Mouse (Mus musculus): ENCODE measurements around the gene Kcnt1. TPM values are rescaled to one million over a fixed set of nuclear protein-coding genes. Genes with fewer than 3 reads are reported as not detected.

Gene Kcnt1
- total and polyA plus RNA-seq, 3 experiments = 0.04 TPM; not detected in 2

DNA sequence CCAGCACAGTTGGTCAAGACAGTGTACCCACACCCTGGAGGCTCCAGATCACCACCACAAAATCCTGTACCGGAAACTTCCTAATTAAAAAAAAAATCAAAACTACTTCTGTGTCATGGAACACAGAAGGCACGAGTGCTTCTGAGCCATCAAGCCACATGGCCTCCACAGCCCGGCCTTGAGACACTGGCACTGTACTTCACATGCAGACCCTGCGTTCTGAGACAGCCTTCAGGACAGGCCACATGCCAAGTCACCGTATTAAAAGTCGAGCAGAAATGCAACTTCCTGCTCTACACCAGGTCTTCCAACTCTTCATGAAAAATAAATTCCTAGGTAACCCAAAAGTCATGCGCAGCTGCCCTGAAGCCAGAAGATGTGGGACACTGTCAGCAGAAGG lies 64.3 kb downstream of the Kcnt1 start:
- Histone ChIP-seq H3K4me1 (ENCODE audit: control insufficient read depth in 1 of 2, insufficient read depth in 2 of 2) (no peaks in the 10 kb centered on the region), H3K27me3 (replicated peaks) (no peaks in the 10 kb centered on the region), H3K27ac (ENCODE audit: insufficient read depth, low read depth) (no peak overlapping the region), H3K9ac (ENCODE audit: insufficient read depth, low read depth) (no peak overlapping the region), H3K9me3 (replicated peaks; ENCODE audit: low read length) (no peaks in the 10 kb centered on the region), H3K4me3 (replicated peaks in 1 of 3; ENCODE audit: low read depth in 2 of 3, low read length in 2 of 3, poor library complexity in 1 of 3) (no peak overlapping the region), H3K79me2 (replicated peaks; ENCODE audit: control insufficient read depth, extremely low read depth, insufficient read depth, poor library complexity, severe bottlenecking) (no peaks in the 10 kb centered on the region), H3K36me3 (replicated peaks in 1 of 2; ENCODE audit: control insufficient read depth in 1 of 2, insufficient read depth in 1 of 2, low read length in 1 of 2) (peaks cover 35 to 72% of the 10 kb centered on the region in 2 experiments), H3K4me2 (ENCODE audit: insufficient read depth, low read depth, poor library complexity, severe bottlenecking) (no peak overlapping the region)
- dilution Hi-C loops (cut with MboI; ENCODE audit: extremely low pct_ligation_motif_present, extremely low pct_unique_long_range_greater_than_20kb, low sequenced_read_pairs) (no loop called here), in situ Hi-C loops (cut with MboI; ENCODE audit: low pct_ligation_motif_present, low pct_unique_long_range_greater_than_20kb, low sequenced_read_pairs) (no loop called here)
- TF ChIP-seq MXI1 (IDR thresholded peaks at IDR 0.05; ENCODE audit: low read depth, low read length) (no peak), ETS1 (conservative IDR thresholded peaks at IDR 0.05; ENCODE audit: low read depth, low read length) (no peak), MAFK (IDR thresholded peaks at IDR 0.05; ENCODE audit: insufficient replicate concordance, low read length) (no peak), PAX5 (IDR thresholded peaks at IDR 0.05; ENCODE audit: low read length) (no peak), ELF1 (IDR thresholded peaks at IDR 0.05; ENCODE audit: low read depth, low read length) (no peak), USF2 (conservative IDR thresholded peaks at IDR 0.05; ENCODE audit: low read depth, low read length) (no peak)
- no peak for DNase-seq (ENCODE audit: extremely low read depth)

- dilution Hi-C loops (cut with MboI; ENCODE audit: extremely low pct_ligation_motif_present, extremely low pct_unique_long_range_greater_than_20kb, low sequenced_read_pairs) = no loop called here
- Histone ChIP-seq H3K36me3 (replicated peaks in 1 of 2; ENCODE audit: control insufficient read depth in 1 of 2, insufficient read depth in 1 of 2, low read length in 1 of 2) (peaks cover 57 to 83% of the 10 kb centered on the region in 2 experiments), H3K79me2 (replicated peaks; ENCODE audit: control insufficient read depth, extremely low read depth, insufficient read depth, poor library complexity, severe bottlenecking) (no peaks in the 10 kb centered on the region), H3K4me2 (ENCODE audit: insufficient read depth, low read depth, poor library complexity, severe bottlenecking) (no peak overlapping the region), H3K27me3 (replicated peaks) (no peaks in the 10 kb centered on the region), H3K4me3 (replicated peaks in 1 of 3; ENCODE audit: low read depth in 2 of 3, low read length in 2 of 3, poor library complexity in 1 of 3) (no peak overlapping the region), H3K27ac (ENCODE audit: insufficient read depth, low read depth) (no peak overlapping the region), H3K9me3 (replicated peaks; ENCODE audit: low read length) (no peaks in the 10 kb centered on the region), H3K9ac (ENCODE audit: insufficient read depth, low read depth) (no peak overlapping the region), H3K4me1 (ENCODE audit: control insufficient read depth in 1 of 2, insufficient read depth in 2 of 2) (no peaks in the 10 kb centered on the region)
- TF ChIP-seq SIN3A (IDR thresholded peaks at IDR 0.05; ENCODE audit: low read length) (no peak), RAD21 (IDR thresholded peaks at IDR 0.05; ENCODE audit: low read depth, low read length) (peak; percentile 29), CTCF (conservative IDR thresholded peaks at IDR 0.05 in 1 of 2, IDR thresholded peaks at IDR 0.05 in 1 of 2; ENCODE audit: low read depth in 2 of 2, low read length in 2 of 2) (peak; percentile 58 to 59), MXI1 (IDR thresholded peaks at IDR 0.05; ENCODE audit: low read depth, low read length) (no peak), MAFK (IDR thresholded peaks at IDR 0.05; ENCODE audit: insufficient replicate concordance, low read length) (no peak), NRF1 (IDR thresholded peaks at IDR 0.05; ENCODE audit: low read depth, low read length) (no peak)
- peak; percentile 66 for DNase-seq (ENCODE audit: extremely low read depth)
- in situ Hi-C loops (cut with MboI; ENCODE audit: low pct_ligation_motif_present, low pct_unique_long_range_greater_than_20kb, low sequenced_read_pairs) = no loop called here
Measured at GRCm38 (mm10) chr2:25931249-25931859, 67.8 kb downstream of the Kcnt1 start.

DNA sequence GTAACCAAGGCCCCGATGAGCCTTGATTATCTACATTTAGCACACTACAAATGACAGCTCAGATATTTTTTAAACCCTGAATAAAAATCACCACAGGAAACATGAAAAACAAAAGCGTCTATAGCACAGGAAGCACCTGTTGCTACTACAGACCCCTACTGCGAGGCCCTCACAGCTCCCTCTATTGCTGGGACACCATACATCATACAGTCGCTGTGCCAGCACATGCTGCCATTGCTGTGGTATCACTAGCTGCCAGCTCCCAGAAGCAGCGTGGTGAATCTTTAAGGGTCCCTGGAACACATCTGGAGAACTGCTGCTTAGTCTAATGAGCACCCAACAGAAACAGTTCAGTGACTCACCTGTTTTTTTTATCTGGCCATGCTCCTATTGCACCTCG lies 77.0 kb downstream of the Kcnt1 start:
- Histone ChIP-seq H3K4me2 (ENCODE audit: insufficient read depth, low read depth, poor library complexity, severe bottlenecking) (no peak overlapping the region), H3K9me3 (replicated peaks; ENCODE audit: low read length) (no peaks in the 10 kb centered on the region), H3K9ac (ENCODE audit: insufficient read depth, low read depth) (no peak overlapping the region), H3K27ac (ENCODE audit: insufficient read depth, low read depth) (no peak overlapping the region), H3K4me3 (replicated peaks in 1 of 3; ENCODE audit: low read depth in 2 of 3, low read length in 2 of 3, poor library complexity in 1 of 3) (no peak overlapping the region), H3K36me3 (replicated peaks in 1 of 2; ENCODE audit: control insufficient read depth in 1 of 2, insufficient read depth in 1 of 2, low read length in 1 of 2) (peaks cover 79 to 93% of the 10 kb centered on the region in 2 experiments), H3K79me2 (replicated peaks; ENCODE audit: control insufficient read depth, extremely low read depth, insufficient read depth, poor library complexity, severe bottlenecking) (no peaks in the 10 kb centered on the region), H3K4me1 (ENCODE audit: control insufficient read depth in 1 of 2, insufficient read depth in 2 of 2) (0 out of 4 replicates have a peak, but pooled peaks cover 0 to 4% of the 10 kb centered on the region in 2 experiments), H3K27me3 (replicated peaks) (no peaks in the 10 kb centered on the region)
- TF ChIP-seq RCOR1 (conservative IDR thresholded peaks at IDR 0.05; ENCODE audit: low read depth, low read length) (no peak), SIN3A (IDR thresholded peaks at IDR 0.05; ENCODE audit: low read length) (no peak), POLR2A (IDR thresholded peaks at IDR 0.05; ENCODE audit: low read depth, low read length) (no peak), ETS1 (conservative IDR thresholded peaks at IDR 0.05; ENCODE audit: low read depth, low read length) (no peak), JUN (IDR thresholded peaks at IDR 0.05; ENCODE audit: insufficient read depth, low read depth, low read length) (no peak), TCF12 (IDR thresholded peaks at IDR 0.05; ENCODE audit: low read depth, low read length) (no peak), HCFC1 (IDR thresholded peaks at IDR 0.05; ENCODE audit: low read depth, low read length) (no peak), JUND (conservative IDR thresholded peaks at IDR 0.05; ENCODE audit: low read depth, low read length) (no peak), GABPA (IDR thresholded peaks at IDR 0.05; ENCODE audit: insufficient replicate concordance, low read depth, low read length) (no peak), ZNF384 (IDR thresholded peaks at IDR 0.05; ENCODE audit: low read depth, low read length) (no peak), MAX (IDR thresholded peaks at IDR 0.05; ENCODE audit: low read length) (no peak), USF1 (IDR thresholded peaks at IDR 0.05; ENCODE audit: low read depth, low read length) (no peak), ZC3H11A (IDR thresholded peaks at IDR 0.05; ENCODE audit: low read depth, low read length) (no peak), NELFE (IDR thresholded peaks at IDR 0.05; ENCODE audit: low read depth, low read length) (no peak), POLR2AphosphoS2 (IDR thresholded peaks at IDR 0.05; ENCODE audit: low read depth, low read length) (no peak), MAFK (IDR thresholded peaks at IDR 0.05; ENCODE audit: insufficient replicate concordance, low read length) (no peak)
- in situ Hi-C loops (cut with MboI; ENCODE audit: low pct_ligation_motif_present, low pct_unique_long_range_greater_than_20kb, low sequenced_read_pairs) (no loop called here), dilution Hi-C loops (cut with MboI; ENCODE audit: extremely low pct_ligation_motif_present, extremely low pct_unique_long_range_greater_than_20kb, low sequenced_read_pairs) (no loop called here)
- no peak for DNase-seq (ENCODE audit: extremely low read depth)

Measured in CH12.LX (cell line).